Mouse (Mus musculus) bone marrow, adult 2 months (tissue): Measurements from ENCODE around the gene Col5a1. TPM values are rescaled to one million over a fixed set of nuclear protein-coding genes. Genes with fewer than 3 reads are reported as not detected.
A peak's percentile ranks its signal among the peaks of the same experiment; 100 is the strongest.

Experiments used
- H3K27ac ChIP-seq: fragments of 200-500 bp; 2 replicates; pipeline ENCODE4 v1.5.1; 2012; ENCODE audit warnings: low read depth, mild to moderate bottlenecking, control low read depth, inconsistent platforms, low read length; ENCODE audit not compliant: control insufficient read depth, poor library complexity, insufficient read depth
- H3K4me1 ChIP-seq: fragments of 200-500 bp; 2 replicates; pipeline ENCODE4 v1.6.1; 2011; ENCODE audit warnings: low read length; ENCODE audit not compliant: control insufficient read depth, insufficient read depth
- H3K4me3 ChIP-seq: fragments of 200-500 bp; replicated peaks from 2 replicates; pipeline ENCODE3; 2011; ENCODE audit warnings: mild to moderate bottlenecking, low read depth, low read length, control low read depth; ENCODE audit not compliant: control insufficient read depth
- CTCF ChIP-seq: fragments of 200-500 bp; IDR thresholded peaks from 2 replicates; pipeline ENCODE4 v1.5.1; 2011; ENCODE audit warnings: low read length, control low read depth; ENCODE audit not compliant: control insufficient read depth, insufficient read depth
- POLR2A ChIP-seq: fragments of 200-500 bp; IDR thresholded peaks from 2 replicates; pipeline ENCODE4 v1.6.1; 2011; ENCODE audit warnings: low read depth, mild to moderate bottlenecking, control low read depth, low read length, borderline replicate concordance; ENCODE audit not compliant: control insufficient read depth
- WGBS: fragments of 180-500 bp; shearing (Covaris S2); methylation state at CpG from one replicate; pipeline ENCODE4 v1.1.7; 2018; 5-methylcytosine and 5-hydroxymethylcytosine counted together
- polyA plus RNA-seq: library from polyadenylated mRNA; stranded (reverse); fragments of >200 nt; gene quantifications from 2 replicates; pipeline ENCODE4 v1.2.4, GENCODE M21; 2011; ENCODE audit warnings: low replicate concordance; ENCODE audit not compliant: missing spikeins, insufficient read depth, insufficient read length

Gene Col5a1
- polyA plus RNA-seq, 1 experiment: 7.3 TPM

DNA sequence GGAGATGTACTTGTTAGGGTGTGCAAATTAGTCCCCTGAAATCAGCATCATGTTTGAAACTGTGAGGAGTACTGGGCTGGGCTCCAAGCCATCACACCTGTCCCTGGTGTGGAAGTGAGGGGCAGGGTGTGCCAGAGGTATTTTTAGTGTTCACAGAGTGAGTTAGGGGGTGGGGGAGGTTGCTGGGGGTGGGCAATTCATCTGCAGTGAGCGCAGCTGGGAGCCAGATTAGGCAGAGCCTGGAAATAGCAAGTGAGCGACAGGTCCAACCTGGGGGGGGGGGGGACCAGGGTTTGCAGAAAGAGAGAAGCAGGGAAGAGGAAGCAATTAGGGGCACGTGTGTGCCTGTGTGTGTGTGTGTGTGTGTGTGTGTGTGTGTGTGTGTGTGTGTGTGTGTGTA is 89.6 kb downstream of the Col5a1 start:
- no peak overlapping the region for H3K27ac ChIP-seq
- H3K4me3 ChIP-seq: no peak overlapping the region
- peaks cover 6% of the 10 kb centered on the region for H3K4me1 ChIP-seq
- WGBS: 5% methylated on average over 2 of the region's 3 CpGs
- TF ChIP-seq CTCF (no peak), POLR2A (no peak)

- WGBS: 56% methylated on average over 4 of the region's 4 CpGs
- H3K4me1 ChIP-seq: peaks cover 6% of the 10 kb centered on the region
- TF ChIP-seq POLR2A: no peak
- TF ChIP-seq CTCF: no peak
- H3K4me3 ChIP-seq: no peak overlapping the region
- H3K27ac ChIP-seq: no peak overlapping the region
Measured at GRCm38 (mm10) chr2:27976512-27976911, 90.3 kb downstream of the Col5a1 start.

DNA sequence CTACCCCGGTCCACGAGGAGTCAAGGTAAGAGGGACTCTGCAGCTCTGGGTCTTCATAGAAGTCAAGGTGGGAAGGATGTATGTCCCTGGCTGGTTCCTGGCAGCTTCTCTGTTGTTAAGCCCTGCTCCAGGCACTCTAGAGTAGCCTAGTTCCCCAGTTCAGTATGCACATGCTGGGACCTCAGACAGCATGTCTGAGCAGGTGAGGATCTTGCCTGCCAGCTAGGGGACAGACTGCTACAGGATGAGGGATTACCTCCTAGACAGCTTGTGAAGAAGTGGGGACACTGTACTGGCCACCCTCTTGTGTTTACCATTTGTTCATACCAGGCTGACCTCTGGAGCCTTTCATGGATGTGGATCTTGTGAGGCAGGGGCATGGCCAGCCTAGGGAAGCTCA is 94.8 kb downstream of the Col5a1 start:
- Histone ChIP-seq H3K4me3 (no peak overlapping the region), H3K27ac (peak overlapping the region; percentile 79), H3K4me1 (peaks cover 13% of the 10 kb centered on the region)
- WGBS: 88% methylated on average over 2 of the region's 2 CpGs
- TF ChIP-seq POLR2A (no peak), CTCF (no peak)

DNA sequence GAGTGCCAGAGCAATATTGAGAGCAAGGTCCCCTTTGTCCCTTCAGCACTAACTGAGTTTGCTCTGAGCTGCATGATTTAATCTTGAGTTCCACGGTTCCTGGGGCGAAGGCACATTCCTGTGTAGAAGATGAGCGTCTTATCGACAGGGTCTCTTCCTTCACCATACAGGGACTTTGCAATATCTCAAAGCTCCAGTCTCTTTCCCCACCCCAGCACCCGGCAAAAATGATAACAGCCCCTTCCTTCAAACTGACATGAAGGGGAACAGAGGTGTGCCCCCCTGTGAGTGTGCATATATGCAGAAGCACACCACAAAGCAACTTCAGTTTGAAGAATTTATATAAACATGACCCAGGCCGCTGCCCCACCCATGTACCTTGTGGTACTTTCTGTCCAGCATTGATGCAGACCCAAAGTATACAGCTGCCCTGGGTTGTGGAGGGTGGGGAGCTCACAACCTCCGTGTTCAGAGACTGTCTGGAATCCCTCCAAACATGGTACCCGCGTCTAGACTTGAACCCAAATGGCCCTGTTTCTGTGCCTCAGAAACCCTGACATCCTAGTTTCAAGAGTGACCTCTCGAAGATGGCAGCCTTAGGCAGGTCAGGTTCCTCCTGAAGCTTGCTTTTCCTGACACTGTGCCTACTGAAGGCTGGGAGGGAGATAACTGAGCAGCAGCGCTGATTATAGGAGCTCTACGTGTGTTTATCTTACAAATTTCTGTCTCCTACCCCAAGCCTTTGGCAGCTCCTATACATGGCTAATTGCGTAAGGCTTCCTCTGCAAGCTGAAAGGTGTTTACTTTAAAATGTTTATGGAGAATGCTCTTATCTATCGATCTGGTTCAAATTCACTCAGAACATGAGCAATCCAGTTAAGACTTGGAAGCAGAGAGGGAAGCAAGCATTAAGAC is 95.7 kb downstream of the Col5a1 start:
- peaks cover 13% of the 10 kb centered on the region for H3K4me1 ChIP-seq
- H3K27ac ChIP-seq: peak overlapping the region; percentile 79
- H3K4me3 ChIP-seq: no peak overlapping the region
- 63% methylated on average over 14 of the region's 14 CpGs for WGBS
- TF ChIP-seq POLR2A (no peak), CTCF (no peak)

- TF ChIP-seq CTCF (no peak), POLR2A (no peak)
- Histone ChIP-seq H3K4me3 (no peak overlapping the region), H3K27ac (peak overlapping the region; percentile 58), H3K4me1 (peaks cover 13% of the 10 kb centered on the region)
Measured at GRCm38 (mm10) chr2:27983093-27983492, 96.9 kb downstream of the Col5a1 start.

- TF ChIP-seq CTCF (peak; percentile 77), POLR2A (no peak)
- 42% methylated on average over 3 of the region's 3 CpGs for WGBS
- Histone ChIP-seq H3K4me1 (peaks cover 13% of the 10 kb centered on the region), H3K4me3 (no peak overlapping the region), H3K27ac (peak overlapping the region; percentile 5)
Measured at GRCm38 (mm10) chr2:27983884-27984283, 97.7 kb downstream of the Col5a1 start.

DNA sequence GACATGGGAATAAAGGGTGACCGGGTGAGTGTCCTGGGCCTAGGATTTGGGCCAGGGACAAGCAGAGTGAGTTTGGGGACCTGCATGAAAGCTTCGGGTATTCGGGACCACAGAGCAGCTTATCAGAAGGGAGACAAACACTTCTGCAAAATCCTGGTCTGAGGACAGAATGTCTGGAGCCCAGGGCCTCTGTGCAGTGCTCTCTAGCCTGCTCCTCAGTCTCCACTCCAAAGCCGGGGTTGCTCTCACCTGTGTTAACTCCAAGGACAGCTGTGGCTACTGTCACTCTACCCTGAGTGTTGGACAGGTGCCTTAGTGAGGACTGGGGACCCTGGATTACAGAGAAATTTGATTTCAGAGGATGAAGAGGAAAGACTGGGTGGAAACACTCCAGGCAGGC is 100.5 kb downstream of the Col5a1 start:
- Histone ChIP-seq H3K4me1 (peaks cover 7% of the 10 kb centered on the region), H3K27ac (no peak overlapping the region)

GRCm38 (mm10) chr2:27990430-27991211 is 104.4 kb downstream of the Col5a1 start:
- peaks cover 2% of the 10 kb centered on the region for H3K4me1 ChIP-seq

More for the DNA sequence above, 100.5 kb downstream of the Col5a1 start:
- TF ChIP-seq POLR2A (no peak), CTCF (no peak)
- 69% methylated on average over 4 of the region's 4 CpGs for WGBS
- no peak overlapping the region for H3K4me3 ChIP-seq

More at GRCm38 (mm10) chr2:27990430-27991211, 104.4 kb downstream of the Col5a1 start:
- no peak for TF ChIP-seq CTCF
- TF ChIP-seq POLR2A: no peak
- H3K27ac ChIP-seq: no peak overlapping the region
- no peak overlapping the region for H3K4me3 ChIP-seq
- 67% methylated on average over 13 of the region's 13 CpGs for WGBS
